Mouse (Mus musculus): ENCODE results near the gene Tstd1.

Gene Tstd1

GRCm38 (mm10) chr1:171457568-171457967 is 38.9 kb downstream of the Tstd1 start:
- DNase-seq: no peak

- DNase-seq: peak; percentile 58 to 65
These were observed 41.1 kb downstream of the Tstd1 start for GRCm38 (mm10) chr1:171459791-171460190.

GRCm38 (mm10) chr1:171460551-171461503 is 42.2 kb downstream of the Tstd1 start:
- DNase-seq: no peak

- no peak for DNase-seq
These were observed 44.5 kb downstream of the Tstd1 start for GRCm38 (mm10) chr1:171463133-171463532.

GRCm38 (mm10) chr1:171465749-171466412 is 47.2 kb downstream of the Tstd1 start:
- DNase-seq: no peak

GRCm38 (mm10) chr1:171466565-171466964 is 47.9 kb downstream of the Tstd1 start:
- no peak for DNase-seq

GRCm38 (mm10) chr1:171469678-171470077 is 51.0 kb downstream of the Tstd1 start:
- no peak for DNase-seq
